Mouse (Mus musculus) layer of hippocampus, adult 18-20 months (tissue): Measurements from ENCODE around the gene Gm3015. TPM values are rescaled to one million over a fixed set of nuclear protein-coding genes. Genes with fewer than 3 reads are reported as not detected.
"Not testable (repeated sequence)": the region's sequence is repeated elsewhere in the genome, so short reads cannot be mapped to it uniquely, and the experiment has no call there.

Experiments
- DNase-seq, 2 experiments: peaks; one replicate each; pipeline ENCODE4 v3.0.0; 2022; ENCODE audit warnings: low spot score in 2 of 2
- long read RNA-seq: library from polyadenylated mRNA; stranded (forward); transcript quantifications from one replicate; pipeline ENCODE4 v2.0.0, GENCODE M21; 2021
- total RNA-seq, 2 experiments: library from RNA; stranded (reverse); gene quantifications; 2 replicates each; pipeline ENCODE4 v1.2.3; 2021

Gm3015 gene
- not detected for total RNA-seq
- long read RNA-seq: 0 reads

GRCm38 (mm10) chr14:42768721-42769120 lies at the start of gene Gm3015:
Gene Gm3015 (minus strand): TSS chr14:42768821.
- not testable (repeated sequence) for DNase-seq

GRCm38 (mm10) chr14:42797887-42798286 lies 29.3 kb upstream of the Gm3015 start, which contains the start of gene Gm10377:
Gene Gm10377 (minus strand): TSS chr14:42797987.
- not testable (repeated sequence) for DNase-seq

Other genes starting within 250 kb of the Gm3015 start
- gene Gm8024, start 244.5 kb downstream of the Gm3015 start, total RNA-seq: not detected
- not detected for gene Gm17124, start 168.9 kb downstream of the Gm3015 start, total RNA-seq
- gene Gm3633, start 126.9 kb downstream of the Gm3015 start, total RNA-seq: not detected
- gene Gm10378, start 112.9 kb downstream of the Gm3015 start, total RNA-seq: not detected
- gene Gm10377, start 29.2 kb upstream of the Gm3015 start, total RNA-seq: not detected
- gene Gm21977, start 84.7 kb upstream of the Gm3015 start, total RNA-seq: not detected
- not detected for gene Gm8082, start 224.8 kb upstream of the Gm3015 start, total RNA-seq
- not detected for gene Gm10376, start 246.8 kb upstream of the Gm3015 start, total RNA-seq